Mouse (Mus musculus) heart, adult 2 months (tissue): ENCODE measurements around the gene Usp13.

ENCODE experiments used
- CTCF ChIP-seq: fragments of 200-600 bp; IDR thresholded peaks from 2 replicates; pipeline ENCODE4 v1.8.1; 2022; ENCODE audit warnings: antibody characterized with exemption, mild to moderate bottlenecking, moderate library complexity
- POLR2A ChIP-seq: fragments of 200-500 bp; IDR thresholded peaks from 2 replicates; pipeline ENCODE4 v1.6.1; 2011; ENCODE audit warnings: mild to moderate bottlenecking, low read depth, low read length, control low read depth; ENCODE audit not compliant: insufficient read depth

DNA sequence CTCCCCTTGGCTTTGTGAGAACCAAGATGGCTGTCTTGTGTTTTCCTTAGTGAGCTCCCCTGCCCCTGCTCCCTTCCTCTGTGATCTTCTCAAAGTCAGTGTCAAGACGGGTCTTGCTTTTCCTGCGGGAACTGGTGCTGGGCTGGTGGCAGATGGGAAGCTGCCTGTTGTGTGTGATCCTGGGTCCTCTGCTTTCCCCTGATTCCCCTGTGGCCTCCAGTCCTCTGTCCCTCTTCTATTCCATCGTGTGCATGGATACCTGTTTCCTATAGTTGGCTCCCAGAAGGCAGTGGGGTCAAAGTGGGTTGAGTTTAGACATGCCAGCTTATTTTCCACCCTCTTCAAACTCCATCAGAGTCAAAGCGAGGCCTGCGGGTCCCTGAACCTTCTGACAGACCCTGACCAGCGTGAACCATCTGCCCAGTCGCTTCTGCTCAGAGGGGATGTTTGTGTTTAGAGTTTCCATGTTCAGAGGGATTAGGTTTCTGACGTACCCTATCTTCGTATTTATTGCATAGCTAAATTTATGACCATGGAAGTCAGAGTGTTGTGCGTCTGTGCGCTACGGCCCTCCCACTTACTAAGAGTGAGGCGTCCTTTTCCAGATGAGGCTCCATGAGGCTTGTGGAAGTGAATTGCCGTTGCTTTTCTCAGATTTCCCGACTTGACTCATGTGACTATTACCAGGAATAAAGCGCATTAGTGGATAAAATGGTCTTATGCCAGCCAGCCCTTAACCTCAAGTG is 39.2 kb downstream of the Usp13 start:
- TF ChIP-seq CTCF (no peak), POLR2A (no peak)
